Mouse (Mus musculus): ENCODE measurements around the gene Hivep2.

Hivep2 gene

DNA sequence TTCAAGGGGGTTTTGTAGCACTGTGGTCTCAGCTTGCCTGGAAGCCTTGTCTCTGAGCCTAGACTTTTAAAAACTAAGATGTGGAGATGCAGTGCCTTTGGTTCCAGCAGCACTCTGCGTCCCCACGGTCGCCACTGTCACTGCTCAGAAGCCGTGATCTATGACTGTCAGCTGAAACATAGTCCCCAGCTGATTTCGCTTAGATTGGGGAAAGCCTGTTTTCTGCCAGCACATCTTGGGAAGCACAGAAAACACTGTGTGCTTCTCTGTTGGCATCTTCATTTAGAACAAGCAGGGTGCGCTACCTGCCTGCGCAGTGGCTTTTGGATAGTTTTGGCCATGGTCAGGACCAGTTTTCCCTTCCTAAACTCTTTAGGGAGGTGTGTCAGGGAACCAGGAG is 59.1 kb downstream of the Hivep2 start:
- DNase-seq = no peak

DNA sequence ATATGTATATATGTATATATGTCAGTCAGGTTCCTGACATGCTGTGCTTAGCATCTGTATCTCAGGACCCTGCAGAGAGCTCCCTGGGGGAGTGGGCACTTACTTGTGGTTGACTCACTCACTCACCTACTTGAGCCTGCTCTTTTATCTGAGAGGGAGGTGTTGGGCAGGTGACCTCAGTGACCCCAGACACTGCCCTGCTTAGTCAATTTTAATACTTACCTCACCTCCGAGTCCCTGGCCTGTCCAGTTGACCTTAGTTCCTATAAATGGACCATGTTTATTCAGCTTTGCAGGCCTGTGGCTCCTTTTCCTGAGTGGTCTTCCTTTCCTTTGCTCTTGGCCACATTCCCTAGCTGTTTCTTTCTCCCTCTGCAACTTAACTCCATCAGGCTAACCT is 61.9 kb downstream of the Hivep2 start:
- no peak for DNase-seq

DNA sequence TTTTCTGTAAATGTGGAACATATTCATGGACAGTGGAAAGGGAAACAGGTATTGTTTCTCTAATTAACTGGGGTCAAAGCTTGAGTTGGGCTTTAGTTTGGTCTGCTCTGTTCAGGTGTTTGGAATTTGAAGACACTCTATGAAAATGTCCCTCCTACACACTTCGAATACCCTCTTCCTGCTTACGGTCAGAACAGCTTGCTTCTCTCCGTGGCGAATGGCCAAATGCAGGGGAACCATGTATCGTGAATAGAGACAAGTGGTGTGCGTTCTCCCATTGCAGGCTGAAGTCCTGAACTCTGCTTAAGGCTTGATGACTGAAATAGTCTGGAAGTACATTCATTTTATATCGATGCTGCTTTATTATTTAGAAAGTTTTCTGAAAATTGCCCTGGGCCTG is 63.1 kb downstream of the Hivep2 start:
- DNase-seq = no peak

DNA sequence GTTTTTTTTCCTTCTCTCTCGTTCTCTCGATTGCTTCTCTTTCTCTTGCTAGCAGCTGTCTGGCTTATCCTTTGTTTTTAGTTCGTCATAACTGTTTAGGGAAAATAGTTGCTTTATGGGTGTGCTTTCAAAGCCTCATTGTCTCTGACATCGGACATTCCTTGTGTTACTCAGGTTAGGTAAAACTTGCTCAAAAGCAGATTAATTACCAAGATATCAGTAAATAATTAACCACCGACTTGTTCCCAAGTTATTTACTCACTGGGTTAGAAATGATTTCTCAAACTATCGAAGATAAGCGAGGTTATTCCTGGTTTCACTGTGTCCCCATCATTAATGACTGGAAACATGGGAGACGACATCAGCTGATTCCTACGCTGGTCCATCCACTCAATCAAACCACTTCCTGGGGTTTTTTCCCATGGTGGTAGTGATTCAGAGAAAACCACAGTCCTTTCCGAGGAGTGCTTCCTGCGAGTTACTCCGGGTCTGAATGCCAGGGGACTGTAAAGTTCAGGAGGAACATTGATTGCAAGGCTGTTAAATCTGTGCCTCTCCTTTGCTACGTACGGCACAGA is 64.7 kb downstream of the Hivep2 start:
- DNase-seq = no peak

DNA sequence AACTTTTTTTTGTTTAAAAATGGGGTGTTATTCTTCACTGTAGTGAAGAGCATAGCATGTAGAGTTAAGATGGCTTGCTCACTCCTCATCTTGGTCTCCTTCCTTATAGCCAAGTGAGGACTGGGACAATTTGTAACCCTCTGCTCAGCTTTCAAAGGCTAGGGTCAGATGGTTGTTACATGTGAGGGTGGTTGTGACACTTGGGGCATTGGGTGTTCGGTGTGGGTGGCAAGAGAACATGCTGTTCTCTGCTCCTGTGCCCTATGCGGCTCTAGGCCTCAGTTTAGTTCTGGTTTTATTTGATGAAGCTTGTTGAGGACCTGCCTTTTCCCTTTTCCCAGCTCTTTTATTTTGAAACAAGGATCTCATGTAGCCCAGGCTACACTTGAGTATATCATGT is 66.7 kb downstream of the Hivep2 start:
- DNase-seq = no peak

DNA sequence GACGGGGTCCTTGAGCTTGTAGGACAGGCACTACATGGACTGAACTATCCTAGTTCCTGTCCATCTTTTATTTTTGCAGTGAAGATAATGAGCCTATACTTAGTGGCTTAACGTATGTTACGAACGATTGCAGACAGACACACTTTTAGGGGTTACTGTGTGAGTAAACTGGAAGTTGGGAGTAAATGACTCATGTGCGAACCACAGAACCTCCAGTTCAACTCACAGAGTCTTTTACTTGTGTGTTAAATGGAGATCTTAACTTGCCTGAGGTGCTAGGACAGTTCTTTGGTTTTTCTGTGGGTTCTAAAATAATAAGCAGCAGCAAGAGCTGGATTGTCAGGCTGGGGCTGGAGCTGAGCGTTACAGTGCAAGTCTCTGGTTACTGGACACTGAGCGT is 68.2 kb downstream of the Hivep2 start:
- DNase-seq = no peak

DNA sequence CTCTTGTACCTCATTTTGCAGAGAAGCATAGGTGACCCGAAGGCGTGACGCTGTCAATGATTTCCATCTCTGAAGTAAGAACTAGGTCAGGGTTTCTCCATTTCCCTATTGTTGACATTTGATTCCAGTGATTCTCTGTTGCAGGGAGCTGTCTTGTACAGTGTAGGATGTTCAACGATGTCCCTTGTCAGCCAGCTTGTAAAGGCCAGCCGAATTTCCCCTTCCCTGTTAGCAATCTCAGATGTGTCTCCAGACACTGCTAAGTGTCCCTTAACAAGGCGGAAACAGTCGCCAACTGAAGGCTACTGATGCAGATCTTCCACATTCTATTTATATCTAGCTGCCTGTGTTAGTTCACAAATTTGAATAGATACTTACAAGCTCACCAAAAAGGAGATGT is 68.9 kb downstream of the Hivep2 start:
- DNase-seq = no peak

DNA sequence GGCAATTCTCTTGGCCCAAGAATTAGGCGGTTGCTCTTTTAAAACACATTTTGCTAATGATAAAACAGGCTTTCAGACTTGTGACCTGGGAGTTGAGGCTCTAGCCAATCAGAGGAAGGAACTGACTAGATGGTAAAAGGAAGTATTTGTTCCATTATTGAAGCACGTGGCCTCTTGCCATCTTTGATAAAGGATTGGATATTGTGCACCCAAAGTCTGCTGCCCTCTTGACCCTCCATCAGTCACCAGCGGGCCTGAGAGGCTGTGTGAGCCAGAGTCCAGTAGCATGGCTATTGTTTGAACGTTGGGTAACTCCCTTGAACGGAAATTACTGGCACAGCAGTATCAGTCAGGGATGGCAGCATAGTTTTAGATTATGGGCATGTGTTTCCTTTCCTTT is 69.7 kb downstream of the Hivep2 start:
- no peak for DNase-seq

DNA sequence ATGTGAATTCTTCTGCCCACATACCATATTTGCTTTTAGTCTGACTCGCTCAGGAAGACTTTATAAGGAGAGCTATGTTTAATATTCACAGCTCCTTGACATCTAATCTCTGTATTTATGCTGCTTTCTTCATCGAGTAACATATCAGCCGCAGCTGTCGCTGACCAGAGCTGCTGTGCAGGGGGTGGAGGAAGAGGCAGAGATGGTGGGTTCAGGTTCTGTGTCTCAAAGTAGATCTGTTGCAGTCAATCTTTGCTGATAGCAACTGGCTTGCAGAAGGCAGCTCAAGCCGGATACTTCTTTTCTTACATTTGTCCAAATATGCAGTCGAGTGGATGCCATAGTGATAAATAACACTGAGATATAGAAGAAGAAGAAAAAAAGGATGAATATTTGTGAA is 70.6 kb downstream of the Hivep2 start:
- no peak for DNase-seq

DNA sequence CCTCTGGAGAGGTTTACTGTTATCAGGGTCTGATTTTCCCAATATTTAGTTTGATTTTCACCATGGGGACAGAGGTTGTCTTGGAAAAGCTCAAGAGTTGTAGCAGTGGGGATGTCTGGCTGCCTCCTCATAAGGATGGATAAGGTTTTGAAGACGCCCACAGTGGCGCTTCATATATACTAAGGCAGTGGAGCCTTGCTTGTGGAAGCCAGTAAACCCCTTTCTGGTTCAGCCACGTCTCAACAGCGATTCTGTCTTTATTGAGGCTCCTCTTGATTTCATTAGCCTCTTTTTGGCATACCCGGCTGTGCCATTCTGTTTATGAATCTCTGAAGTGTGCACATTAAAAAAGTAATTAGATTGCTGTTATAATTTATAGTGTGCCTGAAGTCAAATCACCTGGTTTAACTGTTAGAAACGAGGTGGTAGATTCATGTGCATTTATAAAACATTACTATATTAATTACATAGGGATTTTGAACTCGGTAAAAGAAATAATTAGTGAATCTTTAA is 72.2 kb downstream of the Hivep2 start:
- DNase-seq = no peak

DNA sequence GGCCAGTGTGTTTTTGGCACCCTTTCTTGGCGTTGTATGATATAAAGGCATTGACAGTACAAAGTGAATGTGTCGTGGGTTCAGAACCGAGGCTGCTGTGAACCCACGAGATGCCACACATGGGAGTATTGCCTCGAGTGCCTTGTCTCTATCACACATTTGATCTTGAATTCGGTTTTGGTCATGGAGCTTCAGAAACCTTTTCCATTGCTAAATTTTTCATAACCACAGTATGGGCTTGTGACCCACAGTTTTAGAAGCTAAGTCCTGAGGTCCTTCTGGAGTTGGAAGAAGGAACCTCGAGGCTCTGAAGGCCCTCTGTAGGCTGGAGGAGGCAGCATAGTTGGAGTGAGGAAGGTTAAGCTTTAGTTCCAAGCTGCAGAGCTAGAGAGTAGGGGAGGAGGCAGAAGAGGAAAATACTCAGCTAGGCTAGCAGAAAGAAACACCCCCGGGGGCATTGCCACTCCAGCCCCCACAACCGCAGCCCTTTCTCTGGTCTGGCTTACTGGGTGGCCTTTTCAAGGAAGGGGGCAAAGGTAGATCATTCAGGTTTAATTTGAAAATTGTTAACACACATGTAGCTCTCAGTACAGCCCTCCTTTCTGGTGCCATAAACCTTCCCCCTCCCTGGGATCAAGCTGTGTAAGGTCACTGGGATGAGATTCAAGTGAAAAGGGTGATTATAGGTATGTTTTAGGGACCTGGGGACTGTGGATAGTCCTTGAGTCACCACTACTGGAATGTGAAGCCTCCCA is 75.0 kb downstream of the Hivep2 start:
- DNase-seq = no peak

DNA sequence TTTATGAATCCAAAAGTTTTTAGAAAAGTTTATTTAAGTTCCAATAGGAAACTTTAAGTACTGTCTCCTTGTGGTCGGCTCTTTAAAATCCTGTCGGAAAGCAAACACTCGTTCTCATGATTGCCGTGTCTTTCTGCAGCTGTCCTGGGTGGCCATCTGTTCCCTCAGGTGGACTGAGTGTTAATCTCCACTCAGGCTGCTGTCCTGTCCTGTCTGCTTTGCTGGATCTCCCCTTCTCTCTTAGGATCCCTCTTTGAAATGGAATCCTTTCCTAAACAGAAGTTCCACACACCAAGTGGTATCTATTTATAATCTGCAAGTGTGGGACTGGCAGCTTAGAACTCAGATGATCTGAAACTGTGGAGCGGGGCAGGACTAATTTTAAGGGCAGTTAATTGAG is 75.7 kb downstream of the Hivep2 start:
- no peak for DNase-seq

DNA sequence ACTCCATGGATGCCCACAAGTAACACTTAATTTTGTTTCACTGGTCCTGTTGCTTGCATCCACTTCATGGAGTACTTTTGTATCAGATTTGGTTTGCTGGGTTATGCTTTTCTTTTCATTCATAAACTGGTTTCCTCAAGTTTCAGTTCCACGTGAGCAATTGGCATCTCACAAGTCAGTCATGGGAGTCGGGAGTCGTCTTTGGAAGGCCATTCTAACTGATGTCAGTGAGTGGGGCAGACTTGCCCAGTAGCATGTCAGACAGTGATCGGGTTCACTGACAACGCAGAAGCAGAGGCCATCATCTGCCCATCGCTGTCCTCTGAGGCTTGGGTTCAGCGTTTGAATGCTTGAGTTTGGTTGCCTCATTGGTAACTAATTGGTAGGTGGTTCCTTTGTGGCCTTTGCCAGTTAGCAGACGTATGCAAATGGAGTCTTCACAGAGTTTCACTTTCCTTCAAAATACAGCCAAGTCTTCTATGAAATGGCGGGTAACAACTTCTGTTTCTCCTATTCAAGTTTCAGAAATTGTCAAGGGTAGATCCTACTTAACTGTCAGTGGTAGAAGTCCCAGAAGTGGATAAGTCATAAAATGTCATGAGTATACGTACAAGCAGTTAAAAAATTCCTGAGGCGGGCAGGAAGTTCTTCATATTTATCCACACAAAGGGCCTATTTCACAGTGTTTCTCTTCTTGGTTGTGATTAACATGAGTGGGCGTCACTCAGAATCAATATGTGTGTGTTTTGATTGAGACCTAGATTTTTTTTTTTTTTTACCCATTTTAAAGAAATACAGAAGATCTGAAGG is 76.9 kb downstream of the Hivep2 start:
- DNase-seq = no peak

DNA sequence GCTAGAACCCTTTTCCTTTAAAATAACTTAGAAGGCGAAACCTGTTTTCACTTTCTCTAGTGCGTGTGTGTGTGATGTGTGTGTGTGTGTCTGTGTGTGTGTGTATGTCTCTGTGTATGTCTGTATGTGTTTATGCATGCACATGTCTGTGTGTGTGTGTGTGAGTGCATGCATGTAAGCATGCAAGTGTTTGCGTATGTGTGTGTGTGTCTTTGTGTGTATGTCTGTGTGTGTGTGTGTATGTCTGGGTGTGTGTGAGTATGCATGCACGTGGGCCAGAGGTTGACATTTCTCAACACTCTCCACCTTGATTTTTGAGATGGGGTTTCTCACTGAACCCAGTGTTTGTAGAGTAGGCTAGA is 77.5 kb downstream of the Hivep2 start:
- DNase-seq = no peak

DNA sequence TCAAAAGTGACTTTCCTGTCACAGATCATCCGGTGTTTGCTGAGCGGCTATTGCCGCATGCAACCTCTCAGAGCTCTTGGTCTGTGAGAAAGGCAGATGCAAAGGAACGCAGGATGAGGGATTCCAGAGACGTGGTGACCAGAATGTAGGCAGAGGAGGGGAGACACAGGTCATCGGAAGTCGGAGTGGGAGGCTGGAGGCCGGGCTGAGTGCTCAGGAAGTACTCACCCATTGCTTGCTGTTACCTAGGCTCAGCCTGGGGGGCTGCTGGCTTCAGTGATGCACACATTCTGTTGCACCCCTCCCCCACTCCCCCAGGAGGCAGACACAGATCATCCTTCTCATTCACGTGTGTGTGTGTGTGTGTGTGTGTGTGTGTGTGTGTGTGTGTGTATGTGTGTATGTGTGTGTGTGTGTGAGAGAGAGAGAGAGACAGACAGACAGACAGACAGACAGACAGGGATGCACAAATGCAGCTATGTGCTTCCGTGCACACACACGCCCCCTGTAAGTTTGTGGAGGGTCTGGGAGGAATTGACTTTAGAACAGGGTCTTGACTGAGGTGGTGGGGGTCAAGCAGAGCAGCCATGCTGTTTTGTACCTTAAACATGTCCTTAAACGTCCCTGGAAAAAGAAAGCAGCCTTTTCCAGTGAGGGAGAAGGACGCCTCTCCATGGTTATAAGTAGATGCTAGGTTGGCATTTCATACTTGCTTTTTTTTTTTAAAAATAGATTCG is 78.3 kb downstream of the Hivep2 start:
- no peak for DNase-seq

DNA sequence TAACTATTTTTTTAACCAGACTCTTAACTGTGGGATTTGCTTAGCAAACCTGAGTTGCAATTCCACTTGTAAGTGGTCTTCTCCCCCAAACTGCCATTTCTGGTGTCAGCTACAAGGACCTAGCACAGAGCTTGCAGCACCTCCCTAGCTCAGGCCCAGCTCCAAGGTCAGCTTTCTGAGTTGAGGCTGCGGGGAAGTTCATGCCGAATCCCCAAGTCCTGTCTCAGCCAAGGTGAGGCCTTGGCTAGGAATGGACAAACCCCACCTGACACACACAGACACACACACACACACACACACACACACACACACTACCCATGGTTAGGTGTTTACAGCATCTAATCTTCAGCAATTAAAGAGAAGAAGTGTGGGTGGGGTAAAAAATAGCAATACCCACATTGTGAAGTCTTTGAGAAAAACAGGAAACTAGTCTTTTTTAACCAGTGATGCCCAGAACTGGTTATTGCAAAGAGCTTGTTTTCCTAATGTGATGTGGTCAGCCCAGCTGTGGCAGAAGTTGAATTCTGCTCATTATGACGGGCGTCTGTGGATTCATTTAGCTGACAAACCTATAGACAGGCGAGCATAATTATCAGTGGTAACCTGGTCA is 79.0 kb downstream of the Hivep2 start:
- no peak for DNase-seq

DNA sequence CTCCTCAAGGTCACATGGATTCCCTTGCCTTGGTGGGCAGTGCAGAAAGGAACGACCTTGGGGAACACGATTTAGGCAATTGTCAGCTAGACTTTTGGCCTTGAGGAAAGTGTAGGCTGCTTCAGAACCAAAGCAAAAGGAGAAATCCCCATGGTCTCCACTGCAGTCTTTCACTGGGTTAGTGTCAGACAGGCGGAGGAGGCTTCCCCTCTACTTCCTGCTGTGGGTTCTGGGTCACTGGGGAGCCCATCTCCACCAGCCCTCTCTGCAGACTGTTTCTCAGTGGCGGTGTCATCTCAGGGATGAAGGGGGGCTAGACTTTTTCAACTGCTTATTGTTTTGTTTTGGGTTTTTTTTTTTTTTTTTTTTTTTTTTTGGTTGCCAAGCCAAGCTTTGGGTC is 79.9 kb downstream of the Hivep2 start:
- DNase-seq = no peak

DNA sequence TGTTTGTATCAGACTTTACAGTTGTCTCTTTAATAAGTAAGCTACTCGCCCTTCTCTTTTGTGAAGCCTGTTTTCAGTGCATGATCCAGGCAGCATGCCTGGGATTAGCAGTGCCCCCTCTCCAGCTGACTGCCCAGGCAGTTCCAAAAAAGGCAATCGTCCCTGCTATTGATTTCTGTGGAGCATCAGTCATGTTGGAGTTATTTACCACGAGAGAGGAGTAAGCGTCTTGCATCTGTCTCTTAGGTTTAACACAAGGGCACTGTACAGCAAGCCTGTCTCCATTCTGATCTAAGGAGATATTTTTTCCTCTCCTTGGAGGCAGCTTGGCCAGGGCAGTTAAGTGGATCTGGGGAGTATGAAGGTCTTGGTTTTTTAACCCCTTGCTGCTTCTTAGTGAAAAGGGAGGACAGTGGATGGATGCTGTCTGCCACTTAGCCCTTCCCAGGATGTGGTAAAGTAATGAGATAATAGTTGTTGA is 80.3 kb downstream of the Hivep2 start:
- no peak for DNase-seq

DNA sequence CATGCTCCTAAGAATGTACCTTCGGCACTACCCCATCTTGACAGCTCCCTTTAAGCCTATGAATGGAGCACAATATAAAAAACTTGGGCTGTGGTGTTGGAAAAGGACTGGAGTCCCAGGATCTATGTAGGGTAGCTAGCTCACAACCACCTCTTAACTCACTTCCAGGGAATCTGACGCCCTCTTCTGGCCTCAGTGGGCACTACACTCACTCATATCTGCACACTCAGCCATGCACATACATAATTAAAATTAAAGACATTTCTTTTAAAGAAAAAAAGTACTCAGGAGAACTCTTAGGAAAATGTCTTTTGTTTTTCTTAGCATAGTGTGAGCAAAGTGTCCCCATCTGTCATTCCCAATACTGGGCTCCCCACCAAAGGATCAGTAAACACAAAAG is 81.1 kb downstream of the Hivep2 start:
- DNase-seq = no peak

DNA sequence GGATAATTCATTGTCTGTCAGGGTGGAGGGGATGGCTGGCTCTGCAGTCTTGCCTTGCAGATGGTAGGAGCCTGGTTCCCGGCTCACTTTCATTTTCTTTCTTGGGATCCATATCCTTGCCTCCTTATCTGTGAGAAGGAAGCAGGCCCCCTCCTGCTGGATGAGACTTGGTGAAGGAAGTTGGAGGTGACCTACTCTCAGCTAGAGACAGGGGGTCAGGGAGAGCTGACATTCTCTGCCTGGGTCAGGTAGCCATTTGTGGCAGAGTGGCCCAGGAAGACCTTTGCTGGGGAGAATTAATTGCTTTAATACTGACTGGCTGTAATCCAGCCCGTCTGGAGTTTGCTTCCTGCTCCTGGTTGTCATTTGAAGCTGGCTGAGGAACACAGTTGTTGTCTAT is 81.8 kb downstream of the Hivep2 start:
- DNase-seq = peak; percentile 59

DNA sequence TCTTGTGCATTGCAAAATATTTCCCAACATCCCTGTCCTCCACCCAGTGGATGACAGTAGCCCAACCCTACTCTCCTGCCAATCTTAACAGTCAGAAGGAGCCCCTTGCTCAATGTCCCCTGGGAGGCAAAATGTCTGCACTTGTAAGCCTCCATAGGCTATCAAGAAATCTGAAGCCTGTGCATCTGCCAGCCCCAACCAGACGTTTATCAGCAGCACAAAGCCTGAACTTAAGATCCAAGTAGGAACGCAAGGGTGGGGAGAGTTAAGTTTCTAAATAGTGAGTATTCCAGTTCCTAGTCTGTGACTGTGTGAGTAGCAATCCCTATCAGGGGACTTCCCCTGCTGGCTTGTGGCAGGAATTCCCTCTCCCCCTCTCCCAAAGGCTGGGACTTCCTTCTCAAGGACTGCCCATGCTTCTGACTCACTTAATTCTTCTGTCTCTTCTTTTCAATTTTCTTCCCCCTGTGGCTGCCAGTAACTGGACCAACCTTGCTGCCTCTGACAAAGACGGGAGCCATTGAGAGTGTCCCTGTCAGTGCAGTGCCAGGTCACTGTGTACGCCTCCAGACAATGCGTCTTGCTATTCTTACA is 82.5 kb downstream of the Hivep2 start:
- peak; percentile 30 for DNase-seq

DNA sequence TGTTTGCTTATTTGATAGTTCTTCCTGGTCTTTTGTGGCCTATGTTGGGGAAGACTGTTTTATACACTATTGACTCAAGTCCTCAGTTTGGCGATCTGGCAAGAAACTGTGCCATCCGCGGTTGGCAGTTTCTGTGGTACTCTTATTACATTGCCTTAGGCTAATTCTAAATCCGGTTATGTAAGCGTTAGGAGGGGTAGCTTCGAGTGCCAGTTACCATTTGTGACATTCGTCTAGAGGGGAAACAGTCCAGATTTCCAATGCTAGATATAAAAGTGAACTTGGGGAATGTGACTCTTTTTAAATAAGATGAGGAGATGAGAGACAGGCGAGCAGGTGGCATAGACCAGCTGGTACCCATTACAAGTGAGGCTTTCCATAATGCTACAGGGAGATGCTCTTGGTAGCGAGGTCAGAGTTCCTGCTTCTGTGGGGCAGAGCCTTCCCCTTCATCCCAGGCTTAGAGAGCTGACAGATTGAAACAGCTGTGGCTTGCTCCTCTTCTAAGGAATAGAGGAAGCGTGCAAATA is 83.1 kb downstream of the Hivep2 start:
- DNase-seq = no peak

Measured in kidney, postnatal 14 days (tissue).